Mouse (Mus musculus): Measurements from ENCODE around the gene Mmp25.
"Not testable (repeated sequence)": the region's sequence is repeated elsewhere in the genome, so short reads cannot be mapped to it uniquely, and the experiment has no call there.

Gene Mmp25

DNA sequence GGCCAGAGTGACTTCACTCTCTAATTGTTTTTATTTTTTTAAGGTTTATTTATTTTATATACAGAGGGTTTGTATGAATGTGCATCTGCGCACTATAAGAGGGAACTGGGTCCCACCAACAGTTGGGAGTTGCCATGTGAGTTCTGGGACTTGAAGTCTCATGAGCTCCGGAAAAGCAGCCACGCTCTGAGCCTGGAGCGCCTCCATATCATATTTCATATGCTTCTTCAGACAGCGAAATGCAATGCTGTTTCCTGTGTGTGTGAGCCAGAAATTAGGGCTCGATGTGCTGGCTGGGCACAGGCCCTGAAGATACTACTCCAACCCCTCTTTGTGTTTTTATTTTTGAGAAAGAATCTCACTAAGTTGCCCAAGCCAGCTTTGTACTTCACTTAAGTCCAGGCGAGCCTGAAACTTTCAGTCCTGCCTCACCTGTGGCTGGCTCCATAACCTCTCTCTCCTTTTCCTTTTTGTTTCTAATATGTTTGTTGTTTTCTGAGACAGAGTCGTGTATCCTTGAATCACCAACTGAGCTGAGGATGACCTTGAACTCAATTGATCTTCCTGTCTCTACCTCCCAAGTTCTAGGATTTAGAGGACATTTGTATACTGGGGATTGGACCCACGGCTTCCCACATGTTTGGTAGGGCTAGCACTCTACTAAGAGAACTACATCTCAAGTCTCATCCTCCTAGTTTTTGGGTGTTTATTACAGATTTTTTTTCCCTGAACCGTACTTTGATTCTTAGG is 43.1 kb downstream of the Mmp25 start:
- intact Hi-C loops (cut with DNase I), result no loop called here

DNA sequence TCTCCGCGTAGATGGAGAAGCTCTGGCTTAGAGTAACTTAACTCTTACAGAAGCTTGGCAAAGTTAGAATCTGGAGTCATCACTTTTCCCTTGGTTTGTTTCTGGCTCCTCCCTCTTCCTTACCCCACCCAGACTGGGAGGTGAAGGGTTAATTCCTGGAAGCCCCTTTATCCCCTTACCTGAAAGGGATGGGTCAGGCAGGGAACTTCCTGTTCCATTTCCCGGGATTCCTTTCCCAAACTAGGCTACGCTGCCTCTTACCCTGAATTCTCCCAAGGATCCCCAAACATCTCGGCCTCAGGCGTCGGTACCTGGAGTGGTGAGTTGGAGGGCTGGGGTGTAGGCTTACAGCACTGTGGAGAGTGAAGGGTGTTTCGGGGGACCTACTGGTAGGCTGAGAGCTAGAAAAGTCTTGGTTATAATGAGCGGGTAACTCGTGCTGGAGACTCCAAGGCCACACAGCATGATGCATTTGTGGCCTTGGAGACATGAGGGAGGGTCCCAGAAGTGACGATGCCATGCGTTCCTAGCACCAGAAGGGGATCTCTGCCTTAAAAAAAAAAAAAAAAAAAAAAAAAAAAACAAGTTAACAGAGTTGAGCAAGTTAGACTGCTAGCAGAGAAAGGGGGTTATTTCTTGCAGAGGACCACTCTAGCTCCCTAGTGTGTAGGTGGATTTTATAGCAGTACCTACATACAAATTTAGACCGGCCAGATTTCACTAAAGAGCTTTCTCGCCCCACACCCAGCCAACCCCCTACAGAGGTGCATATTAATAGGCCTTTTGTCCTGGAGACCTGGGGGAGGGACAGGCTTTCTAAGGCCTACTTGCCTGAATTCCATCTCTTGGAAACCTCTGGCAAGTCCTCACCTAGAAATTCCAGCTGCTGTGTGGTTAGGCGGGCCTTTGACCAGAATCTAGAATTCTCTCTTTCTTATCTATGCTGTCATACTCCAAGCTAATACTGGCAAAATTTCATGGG is 44.1 kb downstream of the Mmp25 start, which contains the start of gene Zscan10:
Gene Zscan10 (plus strand): TSS at position 216 of the 982 bp plus-strand sequence.
- intact Hi-C loops (cut with DNase I), result no loop called here

DNA sequence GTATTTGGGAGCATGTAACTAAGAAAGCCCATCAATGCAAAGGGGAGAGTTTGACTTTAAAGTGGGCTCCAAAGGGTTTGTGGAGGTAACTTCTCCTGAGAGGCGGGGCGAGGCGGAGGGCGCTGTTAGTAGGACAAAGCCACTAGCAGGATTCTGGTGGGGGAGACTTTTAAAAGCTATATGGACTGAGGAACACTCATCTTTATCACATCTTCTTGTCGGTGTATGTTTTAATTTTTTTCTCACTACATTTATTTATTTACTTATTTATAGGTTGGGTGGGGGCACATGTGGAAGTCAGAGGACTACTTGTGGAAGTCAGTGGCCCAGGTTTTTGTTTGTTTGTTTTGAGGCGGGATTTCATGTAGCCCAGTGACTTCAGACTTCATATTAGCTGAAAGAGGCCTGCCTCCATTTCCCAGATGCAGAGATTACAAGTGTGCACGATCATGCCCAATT is 45.4 kb downstream of the Mmp25 start:
- intact Hi-C loops (cut with DNase I), result no loop called here

GRCm38 (mm10) chr17:23598582-23599552 is 46.2 kb downstream of the Mmp25 start, which contains the start of gene Zfp13:
Gene Zfp13, minus strand, starts transcription at chr17:23599487.
- intact Hi-C loops (cut with DNase I), result no loop called here

- intact Hi-C loops (cut with DNase I), result not testable (repeated sequence)
These were observed 49.9 kb downstream of the Mmp25 start for GRCm38 (mm10) chr17:23595139-23595538.

DNA sequence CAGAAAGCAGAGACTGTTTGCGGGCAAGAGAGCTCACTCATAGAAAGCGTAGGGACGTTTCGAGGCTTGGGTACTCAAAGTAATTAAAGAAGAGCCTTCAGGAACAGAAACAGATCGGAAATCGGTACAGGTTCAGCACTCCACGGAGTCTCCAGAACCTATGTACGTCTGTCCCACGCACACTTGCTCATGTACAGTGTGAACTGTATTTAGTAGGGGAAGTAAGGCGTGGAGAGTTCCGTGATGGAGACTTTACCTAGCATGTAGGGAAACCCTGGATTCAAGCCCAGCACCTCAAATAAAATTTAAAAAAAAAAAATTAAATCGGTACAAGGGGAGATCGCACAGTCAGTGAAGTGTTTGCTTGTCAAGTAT is 52.2 kb downstream of the Mmp25 start:
- intact Hi-C loops (cut with DNase I), result no loop called here

- intact Hi-C loops (cut with DNase I), result no loop called here
These were observed 52.7 kb downstream of the Mmp25 start for GRCm38 (mm10) chr17:23592208-23592925.

DNA sequence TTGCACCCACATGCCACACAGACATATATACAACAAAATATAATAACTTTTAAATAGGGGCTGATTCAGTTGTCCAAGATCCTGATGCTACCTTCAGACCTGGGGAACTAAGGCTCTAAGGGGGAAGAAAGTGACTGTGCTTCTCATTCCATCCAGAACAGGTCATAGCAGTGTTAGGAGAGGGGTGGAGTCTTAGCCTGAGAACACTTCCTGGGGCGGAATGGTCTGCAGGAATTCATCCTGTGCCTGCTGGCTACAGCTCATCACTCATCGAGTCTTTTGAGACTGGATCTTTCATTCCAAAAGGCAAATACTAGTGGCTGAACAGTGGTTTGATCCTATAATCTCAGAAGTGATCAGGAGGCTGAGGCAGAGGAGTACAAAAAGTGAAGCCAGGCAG is 57.8 kb downstream of the Mmp25 start:
- intact Hi-C loops (cut with DNase I), result no loop called here

- intact Hi-C loops (cut with DNase I), result no loop called here
These were observed 59.2 kb downstream of the Mmp25 start for GRCm38 (mm10) chr17:23585721-23586491.

- intact Hi-C loops (cut with DNase I), result no loop called here
These were observed 60.3 kb downstream of the Mmp25 start for GRCm38 (mm10) chr17:23584786-23585185.
